Comparison of ENCODE assay signal across 35 mouse cellular contexts in genomic region chr8:119732072-119732471, GRCm38 (mm10). TPM values are rescaled to one million over a fixed set of nuclear protein-coding genes. Genes with fewer than 3 reads are reported as not detected.
"Had no signal": no experiment of that assay in that cellular context is flagged by ENCODE, and none has a peak within 500 bp of the region (broad histone marks: within the 10 kb centered on the region; RNA-seq: fewer than 3 reads in every experiment).

No protein-coding gene starts in this region.

- H3K4me1 ChIP-seq: limb, embryonic 12.5 days; limb, embryonic 13.5 days; limb, embryonic 15.5 days; megakaryocyte, embryonic 14.5 days; midbrain, embryonic 12.5 days; midbrain, embryonic 15.5 days had no signal

- H3K4me3 ChIP-seq: limb, embryonic 10.5 days; limb, embryonic 12.5 days; limb, embryonic 13.5 days; limb, embryonic 15.5 days; liver, embryonic 12.5 days; liver, embryonic 13.5 days; liver, embryonic 15.5 days; lung, embryonic 15.5 days; megakaryocyte, embryonic 14.5 days; midbrain, embryonic 10.5 days; midbrain, embryonic 12.5 days; midbrain, embryonic 13.5 days; midbrain, embryonic 15.5 days; myocyte had no signal

- H3K9ac ChIP-seq: limb, embryonic 12.5 days; limb, embryonic 13.5 days; limb, embryonic 15.5 days; liver, embryonic 12.5 days; liver, embryonic 13.5 days; liver, embryonic 14.5 days; liver, embryonic 15.5 days; liver, postnatal 0 days; lung, embryonic 14.5 days; lung, embryonic 15.5 days; midbrain, embryonic 12.5 days; midbrain, embryonic 13.5 days; midbrain, embryonic 15.5 days had no signal

- H3K36me3 ChIP-seq: limb, embryonic 10.5 days; limb, embryonic 12.5 days; limb, embryonic 13.5 days; limb, embryonic 15.5 days; liver, embryonic 12.5 days; liver, embryonic 13.5 days; liver, embryonic 15.5 days; lung, embryonic 15.5 days; midbrain, embryonic 10.5 days; midbrain, embryonic 12.5 days; midbrain, embryonic 13.5 days; midbrain, embryonic 15.5 days had no signal

- H3K27ac ChIP-seq: limb, embryonic 10.5 days; limb, embryonic 12.5 days; limb, embryonic 13.5 days; limb, embryonic 15.5 days; liver, embryonic 12.5 days; liver, embryonic 13.5 days; liver, embryonic 14.5 days; liver, embryonic 15.5 days; lung, embryonic 15.5 days; macrophage; midbrain, embryonic 10.5 days; midbrain, embryonic 12.5 days; midbrain, embryonic 13.5 days; midbrain, embryonic 15.5 days had no signal

- DNase-seq: left cerebral cortex, postnatal 4 days; liver; liver, embryonic 13.5 days; liver, postnatal 0 days; lung, adult 18-20 months; lung, adult 2 months; lung, postnatal 10 days; lung, postnatal 14 days; lung, postnatal 36 days; lung, postnatal 4 days; midbrain, embryonic 14.5 days had no signal

- H3K4me2 ChIP-seq: limb, embryonic 12.5 days; limb, embryonic 13.5 days; limb, embryonic 15.5 days; liver, embryonic 11.5 days; liver, embryonic 12.5 days; liver, embryonic 13.5 days; liver, embryonic 15.5 days; lung, embryonic 14.5 days; lung, embryonic 15.5 days; midbrain, embryonic 11.5 days; midbrain, embryonic 12.5 days; midbrain, embryonic 13.5 days; midbrain, embryonic 15.5 days had no signal

- H3K9me3 ChIP-seq: limb, embryonic 10.5 days; limb, embryonic 12.5 days; limb, embryonic 13.5 days; limb, embryonic 15.5 days; liver, embryonic 12.5 days; liver, embryonic 13.5 days; liver, embryonic 15.5 days; lung, embryonic 15.5 days; megakaryocyte, embryonic 14.5 days; midbrain, embryonic 10.5 days; midbrain, embryonic 12.5 days; midbrain, embryonic 13.5 days; midbrain, embryonic 15.5 days had no signal

- H3K27me3 ChIP-seq: limb, embryonic 12.5 days; limb, embryonic 13.5 days; limb, embryonic 15.5 days; liver, embryonic 15.5 days; lung, embryonic 15.5 days; midbrain, embryonic 13.5 days; midbrain, embryonic 15.5 days had no signal

- ATAC-seq: liver, embryonic 12.5 days; liver, postnatal 0 days; lung, postnatal 0 days; midbrain, embryonic 13.5 days; midbrain, embryonic 15.5 days; midbrain, embryonic 16.5 days had no signal

RNA-seq across cellular contexts. Expression of gene Atp2c2, which starts 32.3 kb away (rescaled TPM):
- total RNA-seq: liver, adult 2 months; megakaryocyte progenitor cell, adult 5-6 weeks; megakaryocyte, adult 5-6 weeks; monocyte, adult 5-6 weeks had no signal
- polyA plus RNA-seq: liver, adult 2 months; macrophage; midbrain, embryonic 13.5 days had no signal
